Mouse (Mus musculus) liver, adult 10 weeks (tissue): ENCODE results near the gene Polr3h. TPM values are rescaled to one million over a fixed set of nuclear protein-coding genes. Genes with fewer than 3 reads are reported as not detected.

Source experiments
- polyA plus RNA-seq: library from polyadenylated mRNA; stranded (reverse); fragments of 350-450 nt; fragmentation: Illumina TruSeq; extraction: RNeasy Lipid Tissue Mini Kit (QIAGEN cat#74804); gene quantifications from one replicate; pipeline ENCODE4 v1.2.3, GENCODE M21; 2014; ENCODE audit warnings: low read depth, low replicate concordance

Gene Polr3h
- polyA plus RNA-seq, result 0.64 TPM

GRCm38 (mm10) chr15:81925760-81926445 is at the start of gene Polr3h:
Polr3h (minus strand) TSS chr15:81926240.

DNA sequence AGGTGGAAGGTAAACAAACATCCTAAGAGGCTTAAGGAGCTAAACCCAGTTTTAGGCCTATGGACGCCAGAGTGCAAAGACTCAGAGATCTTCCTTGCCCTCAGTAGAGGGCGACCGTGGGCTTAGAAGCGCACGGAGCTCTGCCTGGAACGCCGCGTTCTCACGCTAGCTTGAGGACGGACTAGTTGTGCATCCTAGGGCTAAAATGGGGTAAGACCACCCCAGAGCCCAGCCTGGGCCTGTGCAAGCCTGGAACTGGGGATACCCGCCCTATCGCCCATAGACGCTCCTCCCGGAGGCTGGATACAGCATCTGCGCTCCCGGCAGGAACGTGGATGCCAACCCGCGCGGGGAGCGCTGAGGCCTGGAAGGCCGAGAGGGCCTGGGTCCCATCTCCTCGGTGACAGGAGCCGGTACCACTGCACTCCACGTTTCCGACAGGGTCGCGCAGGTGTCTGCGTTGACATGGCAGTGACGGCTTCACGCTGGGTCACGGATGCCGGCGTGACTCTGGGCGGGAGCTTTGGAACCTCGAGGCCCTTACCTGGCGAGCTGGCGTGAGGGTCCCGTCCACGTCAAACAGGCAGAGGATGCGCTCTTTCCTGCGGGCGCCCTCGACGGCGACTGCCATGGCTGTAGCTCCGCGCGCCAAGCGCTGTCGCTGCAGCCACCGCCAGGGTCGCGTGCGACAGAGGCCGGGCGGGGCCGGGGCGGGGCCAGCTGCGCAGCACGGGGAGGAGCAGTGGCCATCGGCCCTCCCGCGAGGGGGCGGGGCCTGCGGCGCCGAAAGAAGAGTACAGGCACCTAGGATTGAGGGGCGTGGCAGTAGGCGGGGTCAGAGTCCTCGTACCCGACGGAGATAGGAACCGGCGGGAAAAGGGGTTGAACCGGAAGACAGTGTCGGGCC is 34.4 kb upstream of the Polr3h start, which contains the start of gene Pmm1:
Gene Pmm1 (minus strand): TSS at position 760 of the 907 bp plus-strand sequence.

DNA sequence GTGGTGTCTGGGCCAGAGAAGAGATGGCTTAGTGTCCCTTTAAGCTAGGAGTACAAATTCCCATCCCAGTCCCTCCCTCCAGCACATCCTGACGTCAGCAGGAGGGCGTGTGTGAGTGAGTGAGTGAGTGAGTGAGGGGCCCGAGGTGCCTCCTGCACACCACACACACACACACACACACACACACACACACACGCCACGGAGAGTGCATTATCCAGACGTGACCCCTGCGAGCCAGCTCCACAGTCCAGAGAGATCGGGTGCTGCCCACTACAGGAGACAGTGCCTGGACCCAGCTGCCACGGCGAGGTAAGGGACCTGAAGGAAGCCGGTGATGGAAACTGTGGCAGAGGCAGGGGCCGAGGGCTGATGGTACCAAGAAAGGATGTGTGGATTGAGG is 10.6 kb upstream of the Polr3h start, which contains the start of gene Csdc2:
Gene Csdc2 (plus strand): TSS at position 81 of the 400 bp plus-strand sequence.

DNA sequence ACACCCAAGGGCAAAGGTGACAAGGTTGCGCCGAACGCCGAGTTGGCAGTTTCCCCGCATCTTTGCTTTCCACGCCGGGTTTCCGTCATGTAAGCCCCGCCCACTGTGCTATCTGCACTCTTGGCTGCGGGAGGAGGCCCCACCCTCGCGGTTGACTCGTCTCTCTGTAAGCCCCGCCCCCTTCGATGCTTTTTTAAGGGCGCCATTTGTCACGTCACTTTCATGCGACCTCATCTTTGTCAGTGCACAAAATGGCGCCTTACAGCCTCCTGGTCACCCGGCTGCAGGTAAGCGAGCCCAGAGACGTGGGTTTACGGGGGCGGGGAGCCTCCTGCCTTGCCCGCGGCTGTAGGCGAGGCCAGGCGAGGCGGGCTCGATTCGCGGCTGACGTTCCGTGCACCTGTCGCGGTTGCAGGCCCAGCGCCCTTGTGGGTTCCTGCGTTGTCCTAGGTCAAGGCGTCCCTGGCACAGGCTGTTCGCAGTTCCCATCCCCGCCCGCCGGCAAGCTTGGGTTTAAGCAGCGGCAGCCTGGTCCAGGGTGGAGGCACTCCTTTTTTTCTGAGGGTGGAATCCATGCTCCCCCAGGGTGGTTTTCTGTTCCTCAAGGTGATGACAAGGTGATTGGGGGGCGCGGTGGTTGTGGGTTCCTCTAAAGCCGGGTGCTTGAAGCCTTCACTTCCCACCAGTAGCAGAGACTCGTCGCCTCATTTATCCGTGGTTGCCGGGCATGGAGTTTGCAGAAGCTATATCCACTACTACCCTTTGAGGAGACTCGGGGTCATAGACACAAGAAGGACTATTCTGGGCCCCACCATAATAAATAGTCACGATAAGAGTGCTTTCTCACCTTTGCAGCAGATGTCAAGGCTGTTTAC is 53.5 kb downstream of the Polr3h start, which contains the start of gene Aco2:
Gene Aco2 (plus strand): TSS at position 48 of the 875 bp plus-strand sequence.

GRCm38 (mm10) chr15:81871604-81872261 is 54.3 kb downstream of the Polr3h start, which contains the start of gene Phf5a:
Phf5a (minus strand) TSS chr15:81871911.

GRCm38 (mm10) chr15:81858517-81859329 is 67.3 kb downstream of the Polr3h start, which contains the start of gene Tob2:
Tob2 (minus strand) TSS chr15:81858796.

Other genes starting within 250 kb of the Polr3h start
- gene Chadl, start 229.0 kb downstream of the Polr3h start, polyA plus RNA-seq, result not detected
- gene Zc3h7b, start 181.2 kb downstream of the Polr3h start, polyA plus RNA-seq, result 5.0 TPM
- 5.5 TPM for gene Rangap1, start 180.7 kb downstream of the Polr3h start, polyA plus RNA-seq
- gene Tef, start 123.8 kb downstream of the Polr3h start, polyA plus RNA-seq, result 22.9 TPM
- 7.5 TPM for gene Tob2, start 67.4 kb downstream of the Polr3h start, polyA plus RNA-seq
- gene Phf5a, start 54.3 kb downstream of the Polr3h start, polyA plus RNA-seq, result 15.0 TPM
- gene Aco2, start 53.9 kb downstream of the Polr3h start, polyA plus RNA-seq, result 36.3 TPM
- gene Csdc2, start 10.5 kb upstream of the Polr3h start, polyA plus RNA-seq, result not detected
- gene Pmm1, start 34.7 kb upstream of the Polr3h start, polyA plus RNA-seq, result not detected
- not detected for gene 1700029P11Rik, start 54.3 kb upstream of the Polr3h start, polyA plus RNA-seq
- gene Xrcc6, start 61.6 kb upstream of the Polr3h start, polyA plus RNA-seq, result 50.5 TPM
- gene Desi1, start 107.6 kb upstream of the Polr3h start, polyA plus RNA-seq, result 14.6 TPM
- 117 TPM for gene Snu13, start 121.4 kb upstream of the Polr3h start, polyA plus RNA-seq
- not detected for gene 4930407I10Rik, start 132.9 kb upstream of the Polr3h start, polyA plus RNA-seq
- not detected for gene Mei1, start 143.8 kb upstream of the Polr3h start, polyA plus RNA-seq
- 1.1 TPM for gene Ccdc134, start 201.7 kb upstream of the Polr3h start, polyA plus RNA-seq
- 7.5 TPM for gene Srebf2, start 220.9 kb upstream of the Polr3h start, polyA plus RNA-seq